Mouse (Mus musculus) forebrain, embryonic 15.5 days (tissue): ENCODE results near the gene Nfia. TPM values are rescaled to one million over a fixed set of nuclear protein-coding genes. Genes with fewer than 3 reads are reported as not detected.

Experiments
- ATAC-seq: fragments of 200-750 bp; cut with Nextera tagmentation; replicated peaks from 2 replicates; pipeline ENCODE4 v1.8.0; 2017; ENCODE audit warnings: mild to moderate bottlenecking, moderate TSS enrichment, moderate library complexity
- H3K27ac ChIP-seq: fragments of 300-500 bp; sonication (generic); replicated peaks from 2 replicates; pipeline ENCODE4 v1.5.1; 2015; ENCODE audit warnings: mild to moderate bottlenecking, inconsistent platforms
- H3K27me3 ChIP-seq: fragments of 300-500 bp; sonication (generic); 2 replicates; pipeline ENCODE4 v1.6.1; 2015; ENCODE audit warnings: inconsistent platforms
- H3K36me3 ChIP-seq: fragments of 300-500 bp; sonication (generic); 2 replicates; pipeline ENCODE4 v1.6.1; 2015; ENCODE audit warnings: mild to moderate bottlenecking, inconsistent platforms
- H3K4me1 ChIP-seq: fragments of 300-500 bp; sonication (generic); 2 replicates; pipeline ENCODE4 v1.6.1; 2015; ENCODE audit warnings: inconsistent platforms
- H3K4me2 ChIP-seq: fragments of 300-500 bp; sonication (generic); replicated peaks from 2 replicates; pipeline ENCODE4 v1.6.1; 2015; ENCODE audit warnings: mild to moderate bottlenecking, inconsistent platforms
- H3K4me3 ChIP-seq: fragments of 300-500 bp; sonication (generic); 2 replicates; pipeline ENCODE4 v1.5.1; 2015; ENCODE audit warnings: mild to moderate bottlenecking, inconsistent platforms
- H3K9ac ChIP-seq: fragments of 300-500 bp; sonication (generic); replicated peaks from 2 replicates; pipeline ENCODE4 v1.6.1; 2015; ENCODE audit warnings: mild to moderate bottlenecking, inconsistent platforms
- H3K9me3 ChIP-seq: fragments of 300-500 bp; sonication (generic); 2 replicates; pipeline ENCODE4 v1.6.1; 2016; ENCODE audit warnings: inconsistent platforms
- WGBS: fragments of 180-500 bp; shearing (Covaris S2); methylation state at CpG from one replicate; pipeline ENCODE4 v1.1.7; 2015; ENCODE audit warnings: mixed read lengths; 5-methylcytosine and 5-hydroxymethylcytosine counted together
- polyA plus RNA-seq: library from polyadenylated mRNA; unstranded; fragments of >200 nt; fragmentation: Nextera tagmentation; extraction: Ambion mirVana; gene quantifications from 2 replicates; pipeline ENCODE4 v1.2.1, GENCODE M21; 2015

Nfia gene
- polyA plus RNA-seq, 1 experiment from 2014 or later = 98.3 TPM

- ATAC-seq = peak; percentile 68
- 1% methylated on average over 35 of the region's 37 CpGs for WGBS
- no peaks in the 10 kb centered on the region for H3K36me3 ChIP-seq
Measured at GRCm38 (mm10) chr4:97777706-97778176, 5.2 kb downstream of the Nfia start, which contains the start of gene E130114P18Rik. TSS of gene E130114P18Rik (minus strand) at chr4:97778078.

GRCm38 (mm10) chr4:97778211-97779002 lies 5.9 kb downstream of the Nfia start:
- ATAC-seq = peak; percentile 21; the same call in 1 of the 2 replicates
- H3K4me3 ChIP-seq = peak overlapping the region; percentile 83
- no peaks in the 10 kb centered on the region for H3K27me3 ChIP-seq
- H3K36me3 ChIP-seq = 0 out of 2 replicates have a peak, but pooled peaks cover 5% of the 10 kb centered on the region
- peak overlapping the region; percentile 97 for H3K27ac ChIP-seq
- peak overlapping the region; percentile 92 for H3K9ac ChIP-seq
- peaks cover 44% of the 10 kb centered on the region for H3K4me1 ChIP-seq
- no peaks in the 10 kb centered on the region for H3K9me3 ChIP-seq
- WGBS = under 1% methylated on average over 90 of the region's 94 CpGs
- peak overlapping the region; percentile 55 for H3K4me2 ChIP-seq

More at GRCm38 (mm10) chr4:97777706-97778176, 5.2 kb downstream of the Nfia start, which contains the start of gene E130114P18Rik:
- Histone ChIP-seq H3K27me3 (no peaks in the 10 kb centered on the region), H3K9ac (peak within 1 kb of the TSS; percentile 92), H3K4me1 (peaks cover 45% of the 10 kb centered on the region), H3K4me3 (peak within 1 kb of the TSS; percentile 83), H3K4me2 (peak within 1 kb of the TSS; percentile 55), H3K9me3 (no peaks in the 10 kb centered on the region), H3K27ac (peak within 1 kb of the TSS; percentile 97)

- no peaks in the 10 kb centered on the region for H3K27me3 ChIP-seq
- 4% methylated on average over 18 of the region's 18 CpGs for WGBS
- H3K4me2 ChIP-seq = peak overlapping the region; percentile 55
- peak overlapping the region; percentile 97 for H3K27ac ChIP-seq
- no peaks in the 10 kb centered on the region for H3K9me3 ChIP-seq
- H3K36me3 ChIP-seq = peaks cover 8% of the 10 kb centered on the region; the same call in 1 of the 2 replicates
- H3K9ac ChIP-seq = peak overlapping the region; percentile 92
- H3K4me1 ChIP-seq = peaks cover 45% of the 10 kb centered on the region
- H3K4me3 ChIP-seq = peak overlapping the region; percentile 83
- ATAC-seq = no peak
Measured at GRCm38 (mm10) chr4:97779003-97779930, 6.7 kb downstream of the Nfia start.

- peak overlapping the region; percentile 97 for H3K27ac ChIP-seq
- ATAC-seq = no peak
- 16% methylated on average over 7 of the region's 7 CpGs for WGBS
- H3K4me2 ChIP-seq = peak overlapping the region; percentile 55
- no peaks in the 10 kb centered on the region for H3K9me3 ChIP-seq
- peak overlapping the region; percentile 83 for H3K4me3 ChIP-seq
- H3K36me3 ChIP-seq = peaks cover 8% of the 10 kb centered on the region; the same call in 1 of the 2 replicates
- H3K9ac ChIP-seq = peak overlapping the region; percentile 92
- H3K4me1 ChIP-seq = peaks cover 41% of the 10 kb centered on the region
- no peaks in the 10 kb centered on the region for H3K27me3 ChIP-seq
Measured at GRCm38 (mm10) chr4:97780024-97780423, 7.5 kb downstream of the Nfia start.

- Histone ChIP-seq H3K9ac (peak overlapping the region; percentile 26), H3K9me3 (no peaks in the 10 kb centered on the region), H3K4me3 (peak overlapping the region; percentile 83), H3K4me2 (peak overlapping the region; percentile 55), H3K27me3 (no peaks in the 10 kb centered on the region), H3K27ac (peak overlapping the region; percentile 68), H3K36me3 (peaks cover 8% of the 10 kb centered on the region; the same call in 1 of the 2 replicates), H3K4me1 (peaks cover 39% of the 10 kb centered on the region)
- 50% methylated on average over 7 of the region's 7 CpGs for WGBS
- ATAC-seq = no peak
Measured at GRCm38 (mm10) chr4:97780666-97781435, 8.3 kb downstream of the Nfia start.

- peak overlapping the region; percentile 32 for H3K9ac ChIP-seq
- peak overlapping the region; percentile 36 for H3K4me2 ChIP-seq
- peak overlapping the region; percentile 56 for H3K27ac ChIP-seq
- 49% methylated on average over 3 of the region's 3 CpGs for WGBS
- peaks cover 36% of the 10 kb centered on the region for H3K4me1 ChIP-seq
- H3K27me3 ChIP-seq = no peaks in the 10 kb centered on the region
- H3K9me3 ChIP-seq = no peaks in the 10 kb centered on the region
- peaks cover 8% of the 10 kb centered on the region; the same call in 1 of the 2 replicates for H3K36me3 ChIP-seq
- no peak for ATAC-seq
- peak overlapping the region; percentile 19 for H3K4me3 ChIP-seq
Measured at GRCm38 (mm10) chr4:97782069-97782468, 9.5 kb downstream of the Nfia start.

GRCm38 (mm10) chr4:97782497-97782896 lies 10.0 kb downstream of the Nfia start:
- H3K4me2 ChIP-seq = peak overlapping the region; percentile 36
- peaks cover 41% of the 10 kb centered on the region for H3K4me1 ChIP-seq

GRCm38 (mm10) chr4:97783073-97783879 lies 10.7 kb downstream of the Nfia start:
- H3K27ac ChIP-seq = peak overlapping the region; percentile 78
- H3K9ac ChIP-seq = no peak overlapping the region
- no peak for ATAC-seq

More at GRCm38 (mm10) chr4:97782497-97782896, 10.0 kb downstream of the Nfia start:
- Histone ChIP-seq H3K9ac (no peak overlapping the region), H3K4me3 (0 out of 2 replicates have a peak overlapping the region, but pooled peaks have one; percentile 5), H3K36me3 (peaks cover 8% of the 10 kb centered on the region; the same call in 1 of the 2 replicates), H3K9me3 (no peaks in the 10 kb centered on the region), H3K27ac (peak overlapping the region; percentile 56), H3K27me3 (no peaks in the 10 kb centered on the region)
- 75% methylated on average over 6 of the region's 6 CpGs for WGBS
- no peak for ATAC-seq

GRCm38 (mm10) chr4:97784236-97784635 lies 11.7 kb downstream of the Nfia start:
- Histone ChIP-seq H3K4me3 (peak overlapping the region; percentile 5), H3K9ac (no peak overlapping the region), H3K27me3 (no peaks in the 10 kb centered on the region), H3K4me2 (peak overlapping the region; percentile 27; the same call in 1 of the 2 replicates), H3K9me3 (no peaks in the 10 kb centered on the region), H3K27ac (peak overlapping the region; percentile 78), H3K4me1 (peaks cover 55% of the 10 kb centered on the region), H3K36me3 (peaks cover 8% of the 10 kb centered on the region; the same call in 1 of the 2 replicates)
- 74% methylated on average over 11 of the region's 11 CpGs for WGBS
- ATAC-seq = no peak

More at GRCm38 (mm10) chr4:97783073-97783879, 10.7 kb downstream of the Nfia start:
- no peaks in the 10 kb centered on the region for H3K9me3 ChIP-seq
- 90% methylated on average over 26 of the region's 26 CpGs for WGBS
- no peaks in the 10 kb centered on the region for H3K27me3 ChIP-seq
- H3K4me2 ChIP-seq = peak overlapping the region; percentile 36; the same call in 1 of the 2 replicates
- H3K4me1 ChIP-seq = peaks cover 46% of the 10 kb centered on the region
- H3K36me3 ChIP-seq = peaks cover 8% of the 10 kb centered on the region; the same call in 1 of the 2 replicates
- H3K4me3 ChIP-seq = no peak overlapping the region

GRCm38 (mm10) chr4:97785547-97786271 lies 13.2 kb downstream of the Nfia start:
- WGBS = 46% methylated on average over 8 of the region's 8 CpGs
- Histone ChIP-seq H3K27ac (peak overlapping the region; percentile 78), H3K27me3 (no peaks in the 10 kb centered on the region), H3K4me3 (peak overlapping the region; percentile 17; the same call in 1 of the 2 replicates), H3K4me2 (peak overlapping the region; percentile 27), H3K9ac (no peak overlapping the region), H3K9me3 (no peaks in the 10 kb centered on the region), H3K4me1 (peaks cover 59% of the 10 kb centered on the region), H3K36me3 (peaks cover 8% of the 10 kb centered on the region; the same call in 1 of the 2 replicates)
- ATAC-seq = no peak
